Mouse (Mus musculus): ENCODE results near the gene Zfp579.
"Not testable (repeated sequence)": the region's sequence is repeated elsewhere in the genome, so short reads cannot be mapped to it uniquely, and the experiment has no call there.

Gene Zfp579

DNA sequence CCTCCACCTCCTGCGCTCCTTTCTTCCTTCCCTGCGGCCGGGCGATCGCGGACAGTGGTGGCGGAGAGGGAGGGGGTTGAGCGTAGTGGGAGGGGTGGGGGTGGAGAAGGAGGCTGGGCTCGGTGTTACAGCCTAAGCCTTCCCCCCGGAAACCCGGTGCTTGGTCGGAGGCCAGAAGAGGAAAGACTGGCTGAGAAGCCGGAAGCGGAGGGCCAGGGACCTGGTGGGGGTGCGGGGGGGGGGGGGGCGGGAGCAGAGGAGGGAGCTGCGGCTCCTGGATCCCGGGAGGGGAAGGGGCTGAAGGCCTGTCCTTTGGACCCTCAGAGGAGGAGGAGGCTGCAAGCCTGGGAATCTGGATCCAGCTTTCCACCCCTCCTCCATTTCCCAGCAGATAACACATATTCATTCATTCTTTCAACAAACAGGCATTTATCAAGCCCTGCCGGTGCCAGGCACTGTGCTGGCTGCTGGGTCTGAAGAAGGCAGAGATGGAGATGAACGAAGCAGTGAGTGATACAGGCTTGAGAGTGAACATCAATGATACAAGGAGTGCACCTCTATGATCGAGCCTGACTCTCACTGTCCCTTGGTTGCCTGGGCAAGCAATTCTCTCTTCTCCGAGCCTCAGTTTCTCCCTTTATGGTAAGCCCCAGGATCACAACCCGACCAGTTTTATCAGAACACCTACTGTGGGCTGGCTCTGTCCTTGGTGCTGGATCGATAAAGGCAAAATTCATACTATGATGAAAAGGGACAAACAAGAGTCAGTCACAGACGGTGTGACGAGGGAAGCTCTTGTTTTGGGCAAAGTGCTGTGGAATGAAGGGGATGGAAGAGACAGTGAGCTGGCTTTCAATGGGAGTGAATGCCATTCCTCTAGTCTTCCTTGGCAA lies at the start of gene Zfp579:
TSS of gene Zfp579 (minus strand) at position 156 of the 893 bp plus-strand sequence.
- peak; percentile 93 for DNase-seq

DNA sequence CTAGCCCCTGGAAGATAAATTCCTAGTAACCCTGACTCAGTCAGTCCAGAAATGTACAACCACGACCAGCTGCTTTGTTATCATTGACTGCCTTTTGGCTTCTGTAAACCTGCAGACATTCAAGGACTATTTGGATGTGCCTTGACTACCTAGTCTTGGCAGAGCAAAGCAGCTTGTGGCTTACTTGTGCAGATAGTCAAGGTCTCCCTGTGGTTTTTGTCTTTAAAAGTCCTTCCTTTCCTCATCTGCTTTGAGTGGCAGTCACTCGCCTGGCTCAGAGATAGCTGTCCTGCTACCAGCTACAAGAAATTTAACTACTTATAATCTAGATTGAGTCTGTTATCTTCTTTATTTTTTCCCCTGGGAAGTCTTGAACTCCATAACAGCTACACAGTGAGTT lies 49.0 kb upstream of the Zfp579 start:
- no peak for DNase-seq

DNA sequence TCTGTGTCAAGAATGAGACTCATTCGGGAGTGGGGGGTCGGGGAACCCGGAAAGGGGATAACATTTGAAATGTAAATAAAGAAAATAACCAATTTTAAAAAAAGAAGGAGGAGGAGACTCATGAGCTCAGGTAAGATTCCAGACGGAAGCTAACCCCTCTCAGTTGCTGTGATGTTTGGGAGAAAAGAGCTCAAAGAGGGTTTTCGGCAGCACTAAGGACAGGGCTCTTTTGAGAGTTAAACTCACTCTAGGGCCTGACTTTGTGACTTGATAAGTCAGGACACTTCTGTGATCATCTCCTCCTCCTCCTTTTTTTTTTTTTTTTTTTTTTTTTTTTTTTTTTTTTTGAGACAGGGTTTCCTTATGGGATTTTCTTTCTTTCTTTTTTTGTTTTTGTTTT lies 43.0 kb upstream of the Zfp579 start:
- no peak for DNase-seq

DNA sequence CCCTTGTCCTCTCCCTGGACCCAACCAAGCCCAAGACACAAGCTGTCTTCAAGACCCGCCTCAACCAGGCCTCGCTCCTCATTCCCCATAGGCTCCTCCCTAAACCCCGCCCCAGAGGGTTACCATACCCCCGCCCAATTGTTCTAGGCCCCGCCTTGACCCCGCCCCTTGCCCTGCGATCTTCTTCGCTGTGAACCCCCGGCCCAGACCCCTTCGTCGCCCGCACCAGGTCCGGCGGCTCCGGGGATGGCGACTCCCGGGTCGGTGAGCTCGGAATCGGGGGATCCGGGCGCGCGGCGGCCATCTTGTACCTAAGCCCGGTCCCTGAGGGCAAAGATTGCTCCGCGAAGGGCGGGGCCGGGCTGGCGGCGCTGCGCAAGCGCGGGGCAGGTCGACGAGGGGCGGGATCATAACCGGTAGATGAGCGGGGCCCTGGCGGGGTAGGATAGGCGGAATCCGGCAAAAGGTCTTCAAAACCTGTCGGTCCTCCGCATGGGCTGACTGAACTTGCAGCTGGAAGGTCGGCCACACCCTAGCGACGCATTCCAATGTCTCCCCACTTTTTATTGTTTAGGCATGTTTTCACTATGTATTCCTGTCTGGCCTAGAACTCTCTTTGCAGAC lies 42.3 kb upstream of the Zfp579 start, which contains the start of gene Zfp784:
TSS of gene Zfp784 (minus strand) at position 338 of the 624 bp plus-strand sequence.
- DNase-seq = peak; percentile 96

DNA sequence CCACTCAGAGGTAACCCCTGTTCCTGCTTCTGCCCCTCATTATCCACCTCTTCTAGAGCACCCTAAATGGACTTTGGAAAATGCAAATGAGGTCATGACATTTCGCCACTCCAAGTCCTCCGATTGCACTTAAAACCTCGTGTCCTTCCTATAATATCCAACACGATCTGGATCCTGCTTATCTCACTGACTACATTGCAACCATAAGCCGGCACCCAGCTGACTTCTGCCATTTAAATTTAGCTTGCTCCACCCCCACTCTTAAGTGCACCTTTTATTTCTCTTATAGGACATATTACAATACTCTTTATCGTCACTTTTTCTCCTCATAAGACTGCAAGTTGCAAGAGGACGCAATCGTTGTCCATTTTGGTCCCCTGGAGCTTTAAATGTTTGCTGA lies 41.5 kb upstream of the Zfp579 start:
- no peak for DNase-seq

DNA sequence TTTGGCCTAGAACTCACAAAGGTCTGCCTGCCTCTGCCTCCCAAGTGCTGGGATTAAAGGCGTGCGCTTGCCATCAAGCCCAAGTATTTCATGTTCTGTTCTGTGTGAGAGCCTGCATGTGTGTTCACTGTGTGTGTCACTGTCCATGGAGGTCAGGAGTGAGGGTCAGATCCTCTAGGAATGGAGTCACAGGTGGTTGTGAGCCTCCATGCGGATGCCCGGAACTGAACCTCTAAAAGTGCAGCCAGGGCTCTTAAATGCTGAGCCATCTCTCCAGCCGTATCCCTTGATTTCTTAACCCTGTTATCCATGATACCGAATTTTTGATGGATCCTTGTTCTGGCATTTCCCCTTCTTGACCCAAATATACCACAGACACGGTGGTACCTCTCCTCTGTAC lies 41.1 kb upstream of the Zfp579 start:
- no peak for DNase-seq

DNA sequence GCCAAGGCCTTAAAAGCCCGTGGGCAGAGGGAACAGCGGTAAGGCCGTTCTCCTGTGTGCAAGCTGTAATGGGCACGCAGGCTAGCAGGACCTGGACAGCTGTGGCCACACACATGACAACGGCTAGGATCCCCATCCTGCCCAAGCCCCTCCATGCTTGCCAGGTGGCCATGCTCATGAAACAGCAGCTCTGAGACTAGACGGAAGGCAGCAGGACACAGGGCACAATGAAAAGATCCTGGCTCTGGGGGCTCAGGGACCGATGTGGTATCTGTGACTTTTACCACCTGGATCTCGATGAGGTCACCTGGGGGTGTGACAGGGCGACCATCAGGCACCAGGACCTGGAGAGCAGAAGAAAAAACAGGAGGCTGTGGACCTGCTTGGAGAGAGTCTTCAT lies 40.2 kb upstream of the Zfp579 start:
- DNase-seq = no peak

DNA sequence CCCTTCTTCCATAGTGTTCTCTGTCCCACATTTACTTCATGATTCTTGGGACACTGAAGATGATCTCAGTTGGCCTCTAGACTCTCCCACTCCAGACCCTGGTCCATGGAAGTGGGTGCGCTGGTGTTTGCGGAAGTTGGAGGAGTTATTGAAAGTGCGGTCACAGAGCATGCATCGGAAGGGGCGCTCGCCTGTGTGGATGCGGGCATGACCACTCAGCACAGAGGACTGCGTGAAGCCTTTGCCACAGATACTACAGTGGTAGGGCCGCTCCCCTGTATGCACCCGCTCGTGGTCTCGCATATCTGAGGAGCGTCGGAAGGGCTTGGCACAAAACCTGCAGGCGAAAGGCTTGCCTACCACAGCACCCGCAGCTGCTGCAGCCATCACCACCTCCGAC lies 39.7 kb upstream of the Zfp579 start:
- DNase-seq = no peak

DNA sequence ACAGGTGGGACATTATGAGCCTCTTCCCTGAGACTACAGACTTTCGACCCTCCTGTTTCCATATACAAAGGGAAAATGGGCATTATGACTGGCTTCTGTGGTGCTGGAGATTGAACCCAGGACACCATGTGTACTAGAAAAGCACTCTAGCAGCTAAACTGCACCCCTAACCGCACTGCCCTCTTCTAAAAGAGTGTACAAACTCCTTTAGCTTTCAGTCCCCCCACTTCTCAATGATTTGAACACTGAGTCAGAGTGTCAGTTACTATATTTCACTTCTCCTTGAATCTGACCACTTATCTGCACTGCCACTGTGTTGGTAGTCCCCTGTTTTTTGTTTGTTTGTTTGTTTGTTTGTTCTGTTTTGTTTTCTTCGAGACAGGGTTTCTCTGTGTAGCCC lies 37.9 kb upstream of the Zfp579 start, which contains the start of gene 4632433K11Rik:
TSS of gene 4632433K11Rik (plus strand) at position 301 of the 400 bp plus-strand sequence.
- no peak for DNase-seq

DNA sequence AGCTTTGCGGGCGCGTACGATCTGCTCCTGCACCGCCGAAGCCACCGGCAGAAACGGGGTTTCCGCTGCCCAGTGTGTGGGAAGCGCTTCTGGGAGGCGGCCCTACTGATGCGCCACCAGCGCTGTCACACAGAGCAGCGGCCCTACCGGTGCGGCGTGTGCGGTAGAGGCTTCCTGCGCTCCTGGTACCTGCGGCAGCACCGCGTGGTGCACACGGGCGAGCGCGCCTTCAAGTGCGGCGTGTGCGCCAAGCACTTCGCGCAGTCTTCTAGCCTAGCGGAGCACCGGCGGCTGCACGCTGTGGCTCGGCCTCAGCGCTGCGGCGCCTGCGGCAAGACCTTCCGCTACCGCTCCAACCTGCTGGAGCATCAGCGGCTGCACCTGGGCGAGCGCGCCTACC lies 35.5 kb upstream of the Zfp579 start:
- no peak for DNase-seq

DNA sequence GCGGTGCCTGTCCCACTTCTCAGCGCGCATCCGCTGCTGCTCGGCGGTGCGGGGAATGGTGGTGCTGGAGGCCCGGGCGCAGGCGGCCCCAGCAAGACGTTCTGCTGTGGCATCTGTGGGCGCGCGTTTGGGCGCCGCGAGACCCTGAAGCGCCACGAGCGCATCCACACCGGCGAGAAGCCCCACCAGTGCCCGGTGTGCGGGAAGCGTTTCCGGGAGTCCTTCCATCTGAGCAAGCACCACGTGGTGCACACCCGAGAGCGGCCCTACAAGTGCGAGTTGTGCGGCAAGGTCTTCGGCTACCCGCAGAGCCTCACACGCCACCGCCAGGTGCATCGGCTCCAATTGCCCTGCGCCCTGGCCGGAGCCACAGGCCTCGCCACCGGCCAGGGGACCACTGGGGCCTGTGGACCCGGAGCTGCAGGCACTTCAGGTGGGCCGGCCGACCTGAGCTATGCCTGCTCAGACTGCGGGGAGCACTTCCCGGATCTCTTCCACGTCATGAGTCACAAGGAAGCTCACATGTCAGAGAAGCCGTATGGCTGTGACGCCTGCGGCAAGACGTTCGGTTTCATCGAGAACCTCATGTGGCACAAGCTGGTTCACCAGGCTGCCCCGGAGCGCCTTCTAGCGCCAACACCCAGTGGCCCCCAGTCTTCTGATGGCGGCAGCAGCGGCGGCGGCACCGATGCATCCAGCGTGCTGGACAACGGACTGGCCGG lies 34.8 kb upstream of the Zfp579 start:
- no peak for DNase-seq

DNA sequence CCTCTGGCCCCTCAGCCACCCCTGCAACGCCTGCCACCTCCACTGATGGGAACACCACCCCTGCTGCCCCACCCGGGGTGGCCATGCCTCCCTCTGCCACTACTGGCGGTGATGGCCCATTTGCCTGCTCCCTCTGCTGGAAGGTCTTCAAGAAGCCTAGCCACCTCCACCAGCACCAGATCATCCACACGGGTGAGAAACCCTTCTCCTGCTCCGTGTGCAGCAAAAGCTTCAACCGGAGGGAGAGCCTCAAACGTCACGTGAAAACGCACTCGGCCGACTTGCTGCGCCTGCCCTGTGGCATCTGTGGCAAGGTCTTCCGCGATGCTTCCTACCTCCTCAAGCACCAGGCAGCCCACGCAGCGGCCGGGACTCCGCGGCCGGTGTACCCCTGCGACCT lies 34.0 kb upstream of the Zfp579 start:
- DNase-seq = no peak

DNA sequence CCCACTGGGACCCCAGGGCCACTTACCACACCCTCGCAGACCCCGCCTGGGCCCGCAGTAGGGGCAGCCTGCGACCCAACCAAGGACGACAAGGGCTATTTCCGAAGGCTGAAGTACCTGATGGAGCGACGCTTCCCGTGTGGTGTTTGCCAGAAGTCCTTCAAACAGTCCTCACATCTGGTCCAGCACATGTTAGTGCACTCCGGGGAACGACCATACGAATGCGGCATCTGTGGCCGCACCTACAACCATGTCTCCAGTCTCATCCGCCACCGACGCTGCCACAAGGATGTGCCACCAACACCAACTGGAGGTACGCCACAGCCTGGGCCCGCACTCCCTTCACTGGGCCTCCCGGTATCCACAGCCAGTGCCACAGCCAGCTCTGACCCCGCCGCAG lies 33.6 kb upstream of the Zfp579 start:
- no peak for DNase-seq

DNA sequence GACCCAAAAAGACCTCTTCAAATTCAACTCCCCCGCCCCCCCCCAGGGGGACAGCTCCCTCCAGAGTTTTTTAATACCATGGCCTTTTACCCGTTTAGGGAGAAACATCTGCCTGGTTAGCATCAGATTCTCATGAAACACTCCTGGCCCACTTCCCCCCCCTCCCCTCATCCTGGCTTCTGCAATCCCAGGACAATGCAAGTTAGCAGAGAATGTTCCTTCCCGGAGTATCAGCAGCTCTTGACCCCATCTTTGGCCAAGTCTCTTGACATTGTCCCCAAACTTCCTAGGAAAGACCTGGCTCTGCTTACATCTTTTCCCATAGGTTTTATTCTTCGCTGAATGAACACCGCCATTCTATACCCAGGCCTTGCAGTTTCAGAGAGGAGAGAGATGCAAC lies 25.2 kb upstream of the Zfp579 start:
- DNase-seq = no peak

DNA sequence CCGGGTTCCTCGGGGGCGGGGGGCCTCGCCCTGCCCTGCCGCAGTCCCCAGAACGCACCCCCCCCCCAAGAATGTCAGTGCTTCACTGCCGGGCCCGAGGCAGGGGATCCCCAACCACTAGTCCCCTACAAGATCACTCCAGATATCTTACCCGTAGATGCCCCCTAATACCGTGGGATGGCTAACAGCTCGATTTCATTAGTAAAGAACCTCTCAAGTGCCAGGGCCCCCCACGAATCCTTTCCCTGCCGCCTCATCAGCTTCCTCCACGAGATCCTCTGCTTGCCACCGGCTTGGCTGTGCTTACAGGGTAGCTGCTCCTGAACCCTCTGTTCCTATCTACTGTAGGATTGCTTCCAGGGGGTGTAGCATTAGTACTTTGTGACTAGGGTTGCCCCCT lies 24.7 kb upstream of the Zfp579 start:
- no peak for DNase-seq

DNA sequence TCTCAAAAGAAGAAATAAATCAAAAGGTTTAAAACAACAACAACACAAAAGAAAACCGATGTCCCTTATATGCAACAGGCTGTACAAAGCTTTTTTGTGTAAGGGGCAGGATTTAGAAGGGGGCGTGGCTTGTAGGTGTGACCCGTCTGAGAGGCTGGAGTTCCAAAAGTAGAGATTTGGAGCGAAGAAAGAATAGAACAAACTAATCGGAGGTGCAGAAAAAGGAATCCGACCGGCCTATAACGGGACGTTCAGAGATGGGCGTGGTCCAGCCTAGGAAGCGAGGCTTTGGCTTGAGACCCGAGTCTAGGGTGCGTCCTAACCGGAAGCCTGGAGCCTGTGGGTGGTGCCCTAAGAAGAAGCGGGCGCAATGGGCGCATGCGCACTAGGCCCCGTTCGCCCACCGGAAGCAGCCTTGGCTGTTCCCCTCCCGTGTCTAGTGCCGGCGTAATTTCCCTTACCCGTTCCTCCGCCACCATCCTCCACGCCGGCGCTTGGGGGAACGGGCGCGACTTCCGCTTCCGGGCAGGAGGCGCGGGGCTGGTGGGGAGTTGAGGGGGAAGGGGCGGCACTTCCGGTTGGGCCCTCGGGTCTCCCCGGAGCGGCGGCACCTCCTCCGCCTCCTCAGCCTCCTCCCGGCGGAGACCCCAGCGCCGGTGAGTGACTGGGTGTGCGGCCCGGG lies 24.2 kb upstream of the Zfp579 start, which contains the start of the genes Zfp865 and Ccdc106:
TSS of gene Zfp865 (plus strand) at position 377 of the 682 bp plus-strand sequence.
TSS of gene Ccdc106 (plus strand) at position 554 of the 682 bp plus-strand sequence.
- peak; percentile 100 for DNase-seq

DNA sequence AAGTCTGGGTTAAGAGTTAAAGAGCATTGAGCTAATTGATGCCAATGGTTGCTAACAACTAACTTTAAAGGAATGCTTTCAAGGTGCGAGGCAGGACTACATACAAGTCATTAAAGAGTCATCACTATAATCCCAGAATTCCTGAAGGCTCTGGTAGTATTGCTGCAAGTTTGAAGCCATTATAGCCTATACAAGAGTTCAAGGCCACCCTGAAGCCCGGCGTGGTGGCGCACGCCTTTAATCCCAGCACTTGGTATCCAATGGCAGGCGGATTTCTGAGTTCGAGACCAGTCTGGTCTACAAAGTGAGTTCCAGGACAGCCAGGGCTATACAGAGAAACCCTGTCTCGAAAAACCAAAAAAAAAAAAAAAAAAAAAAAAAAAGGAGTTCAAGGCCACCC lies 23.6 kb upstream of the Zfp579 start:
- DNase-seq = not testable (repeated sequence)

DNA sequence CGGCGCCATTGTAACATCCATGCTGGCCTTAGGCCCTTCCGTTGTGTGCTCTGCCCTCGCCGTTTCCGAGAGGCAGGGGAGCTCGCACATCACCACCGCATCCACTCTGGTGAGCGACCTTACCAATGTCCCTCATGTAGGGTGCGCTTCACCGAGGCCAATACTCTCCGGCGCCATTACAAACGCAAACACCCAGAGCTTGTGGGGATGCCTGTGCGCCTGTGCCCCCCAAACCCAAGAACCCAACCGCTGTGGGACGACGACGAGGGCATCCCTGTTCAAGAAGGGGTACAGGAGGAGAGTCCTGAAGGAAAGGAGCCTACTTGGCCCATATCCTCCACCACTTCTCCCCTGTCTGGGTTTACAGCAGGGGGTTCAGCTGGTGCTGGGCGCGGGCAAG lies 22.0 kb upstream of the Zfp579 start:
- no peak for DNase-seq

DNA sequence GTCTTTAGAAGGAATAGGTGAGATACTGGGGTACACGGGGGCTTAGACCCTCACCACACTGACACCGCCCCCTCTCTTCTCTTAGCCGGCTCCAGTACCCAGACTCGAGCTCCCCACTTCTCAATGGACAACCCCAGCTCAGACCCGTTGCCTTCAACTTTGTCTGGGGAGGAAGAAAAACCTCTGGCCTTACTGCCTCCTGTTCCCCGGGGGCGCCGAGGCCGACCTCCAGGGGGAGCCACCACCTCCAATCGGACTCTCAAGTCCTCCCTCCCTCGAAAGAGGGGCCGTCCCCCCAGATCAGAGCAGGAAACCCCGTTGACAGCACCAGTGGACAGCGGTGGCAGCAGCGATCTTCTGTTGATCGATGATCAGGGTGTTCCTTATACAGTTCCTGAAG lies 21.4 kb upstream of the Zfp579 start:
- DNase-seq = peak; percentile 57

DNA sequence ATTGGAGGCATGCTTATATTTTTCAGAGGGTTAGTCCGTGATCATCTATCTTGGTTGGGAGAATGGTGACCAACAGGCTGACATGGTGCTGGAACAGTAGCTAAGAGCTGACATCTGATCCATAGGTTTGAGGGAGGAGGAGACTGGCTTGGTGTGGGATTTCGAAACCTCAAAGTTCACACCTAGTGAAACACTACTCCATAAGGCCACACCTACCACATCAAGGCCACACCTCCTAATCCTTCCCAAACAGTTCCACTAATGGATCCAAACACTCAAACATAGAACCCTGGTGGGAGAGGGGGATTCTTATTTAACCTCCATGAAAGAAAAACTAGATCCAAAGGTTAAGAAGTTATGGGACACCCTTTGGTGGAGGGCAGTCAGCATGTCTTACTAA lies 21.0 kb upstream of the Zfp579 start:
- DNase-seq = no peak

DNA sequence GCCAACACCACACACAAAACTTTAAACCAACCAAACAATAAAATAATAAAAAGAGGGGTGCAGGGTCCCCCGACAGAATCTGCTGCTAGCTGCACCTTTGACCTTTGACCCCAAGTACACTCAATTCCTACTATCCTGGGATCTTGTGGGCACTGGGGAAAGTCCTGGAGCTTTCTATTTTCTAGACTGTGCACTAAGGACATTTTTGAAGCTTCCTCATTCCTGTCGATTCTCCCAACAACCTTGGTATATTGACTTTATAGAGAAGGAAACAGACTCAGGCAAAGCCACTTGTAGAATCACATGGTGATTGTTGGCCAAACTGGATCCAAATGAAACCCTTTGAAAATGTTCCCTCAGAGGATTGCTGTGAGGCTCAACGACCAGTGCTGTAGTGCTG lies 20.1 kb upstream of the Zfp579 start:
- DNase-seq = no peak

DNA sequence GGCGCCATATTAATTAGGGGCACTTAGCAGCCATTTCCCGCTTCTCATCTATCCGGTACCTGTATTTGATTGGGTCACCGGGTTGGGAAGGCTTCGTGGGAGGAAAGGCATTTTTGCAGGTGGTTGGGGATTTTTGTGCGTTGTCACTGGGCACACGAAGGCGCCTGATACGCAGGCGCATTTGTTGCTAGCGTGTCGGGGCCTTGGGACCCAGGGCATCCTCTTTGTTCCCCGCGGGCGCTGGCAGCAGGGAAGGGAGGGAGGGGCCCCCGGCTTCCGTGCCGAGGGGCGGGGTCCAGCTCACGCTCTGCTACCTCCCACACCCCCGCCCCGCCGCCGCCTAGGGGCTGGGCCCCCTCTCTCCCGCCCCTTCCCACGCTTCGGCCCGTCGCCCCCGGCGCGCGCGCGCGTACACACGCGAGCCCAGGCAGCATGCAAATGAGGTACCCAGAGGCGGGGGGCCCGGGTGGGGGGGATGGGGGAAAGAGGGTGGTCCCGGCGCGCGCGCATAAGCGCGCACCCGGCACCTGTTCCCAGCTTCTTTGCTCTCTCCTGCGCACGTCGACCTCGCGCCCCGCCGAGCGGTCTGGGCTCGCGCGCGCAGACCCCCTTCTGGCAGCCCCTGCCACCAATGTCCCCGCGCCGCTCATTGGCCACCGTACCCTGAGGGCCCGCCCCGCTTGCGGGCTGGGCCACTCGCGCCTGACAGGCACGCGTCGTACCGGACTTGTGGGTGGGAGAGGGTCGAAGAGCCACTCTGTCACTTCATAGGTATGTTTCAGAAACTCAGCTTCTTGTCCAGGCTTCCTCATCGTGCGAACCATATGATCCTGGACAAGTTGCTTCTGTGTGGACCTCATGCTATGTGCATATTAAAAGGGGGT lies 19.4 kb upstream of the Zfp579 start, which contains the start of gene Gm44973:
TSS of gene Gm44973 (plus strand) at position 379 of the 884 bp plus-strand sequence.
- peak; percentile 99 for DNase-seq

Data from thymus, postnatal 14 days (tissue).